Mouse (Mus musculus) liver, embryonic 14.5 days (tissue): ENCODE data around the gene Slc25a23. TPM values are rescaled to one million over a fixed set of nuclear protein-coding genes. Genes with fewer than 3 reads are reported as not detected.
"Not testable (repeated sequence)": the region's sequence is repeated elsewhere in the genome, so short reads cannot be mapped to it uniquely, and the experiment has no call there.

ENCODE experiments used
- ATAC-seq: fragments of 200-750 bp; cut with Nextera tagmentation; 2 replicates; pipeline ENCODE4 v1.8.0; 2017; ENCODE audit warnings: moderate number of reproducible peaks, mild to moderate bottlenecking, moderate library complexity; ENCODE audit not compliant: insufficient read depth
- DNase-seq, 3 experiments: peaks; one replicate each; pipeline ENCODE4 v3.0.0-alpha.2; 2012 to 2013; ENCODE audit warnings: low read depth in 3 of 3, low spot score in 3 of 3
- H3K27ac ChIP-seq: fragments of 300-500 bp; sonication (generic); 2 replicates; pipeline ENCODE4 v1.5.1; 2014; ENCODE audit warnings: moderate library complexity, mild to moderate bottlenecking, control low read depth, inconsistent platforms
- H3K27me3 ChIP-seq: fragments of 300-500 bp; sonication (generic); 2 replicates; pipeline ENCODE4 v1.6.1; 2014; ENCODE audit warnings: mild to moderate bottlenecking, low read length, moderate library complexity; ENCODE audit not compliant: control insufficient read depth, insufficient read depth
- H3K36me3 ChIP-seq: fragments of 300-500 bp; sonication (generic); replicated peaks from 2 replicates; pipeline ENCODE4 v1.6.1; 2014; ENCODE audit warnings: low read depth; ENCODE audit not compliant: control insufficient read depth, insufficient read depth
- H3K4me1 ChIP-seq, 2 experiments: fragments of 200-500 bp in 1 of 2; fragments of 300-500 bp in 1 of 2; sonication (generic) in 1 of 2; replicated peaks; 2 replicates each; pipeline ENCODE4 v1.6.1; 2012 to 2014; ENCODE audit warnings: antibody characterized with exemption in 1 of 2, inconsistent platforms in 1 of 2, low read length in 1 of 2; ENCODE audit not compliant: control insufficient read depth in 2 of 2, insufficient read depth in 2 of 2
- H3K4me2 ChIP-seq: fragments of 300-500 bp; sonication (generic); 2 replicates; pipeline ENCODE4 v1.6.1; 2014; ENCODE audit warnings: low read depth, mild to moderate bottlenecking, control low read depth, moderate library complexity
- H3K4me3 ChIP-seq, 2 experiments: fragments of 200-500 bp in 1 of 2; fragments of 300-500 bp in 1 of 2; sonication (generic) in 1 of 2; 2 replicates each; pipeline ENCODE4 v1.5.1; 2012 to 2014; ENCODE audit warnings: low read depth in 2 of 2, low read length in 2 of 2, mild to moderate bottlenecking in 2 of 2, control low read depth in 1 of 2, inconsistent platforms in 1 of 2, moderate library complexity in 1 of 2; ENCODE audit not compliant: insufficient read depth in 1 of 2
- H3K9ac ChIP-seq: fragments of 300-500 bp; sonication (generic); replicated peaks from 2 replicates; pipeline ENCODE4 v1.6.1; 2014; ENCODE audit warnings: mild to moderate bottlenecking, control low read depth, moderate library complexity
- H3K9me3 ChIP-seq: fragments of 300-500 bp; sonication (generic); 2 replicates; pipeline ENCODE4 v1.6.1; 2016; ENCODE audit warnings: low read length, mixed read lengths; ENCODE audit not compliant: control insufficient read depth
- CTCF ChIP-seq: IDR thresholded peaks from 2 replicates; pipeline ENCODE4 v1.5.1; 2016; ENCODE audit warnings: antibody characterized with exemption, low read depth, control low read depth
- EP300 ChIP-seq: IDR thresholded peaks from 2 replicates; pipeline ENCODE4 v1.6.1; 2016; ENCODE audit warnings: antibody characterized with exemption, low read depth
- WGBS: fragments of 180-500 bp; shearing (Covaris S2); extraction: QIAGEN DNeasy Blood & Tissue Kit; methylation state at CpG from one replicate; pipeline ENCODE4 v1.1.7; 2014; ENCODE audit not compliant: insufficient replicate concordance; 5-methylcytosine and 5-hydroxymethylcytosine counted together
- polyA plus RNA-seq, 2 experiments: library from polyadenylated mRNA; depleted of rRNA in 1 of 2; stranded (reverse) in 1 of 2; unstranded in 1 of 2; fragments of >200 nt; fragmentation: Nextera tagmentation in 1 of 2; extraction: Ambion mirVana in 1 of 2; gene quantifications; 2 replicates each; pipeline versions ENCODE4 v1.2.1 to v1.2.3; 2012 to 2014

Gene Slc25a23
- polyA plus RNA-seq, 2 experiments = 4.7 to 8.8 TPM

DNA sequence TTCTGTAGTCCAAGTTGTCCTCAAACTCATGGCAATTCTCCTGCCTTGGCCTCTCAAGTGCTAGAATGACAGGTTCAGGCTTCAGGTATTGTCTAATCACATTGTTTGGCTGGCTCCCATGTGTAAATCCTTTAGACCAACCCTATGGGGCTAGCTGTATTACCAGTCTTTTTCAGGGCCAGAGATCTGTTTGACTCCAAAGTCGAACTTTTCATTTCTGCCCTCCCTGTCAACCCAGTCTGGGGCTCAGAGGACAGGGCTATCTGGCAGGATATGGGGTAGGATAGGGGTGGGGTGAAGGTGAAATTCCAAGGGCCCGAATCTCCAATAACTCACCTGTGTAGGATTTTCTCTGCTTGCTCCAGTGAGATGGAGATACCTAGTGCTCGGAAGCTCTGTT lies 3.4 kb downstream of the Slc25a23 start:
- H3K4me3 ChIP-seq = no peak overlapping the region
- peaks cover 5 to 6% of the 10 kb centered on the region in 2 experiments; a peak in 3 of 4 replicates for H3K4me1 ChIP-seq
- ATAC-seq (no peak), DNase-seq (no peak)
- WGBS = 54% methylated on average over 3 of the region's 3 CpGs
- no peaks in the 10 kb centered on the region for H3K36me3 ChIP-seq
- no peak overlapping the region for H3K4me2 ChIP-seq
- peaks cover 11% of the 10 kb centered on the region for H3K27me3 ChIP-seq
- no peaks in the 10 kb centered on the region for H3K9me3 ChIP-seq
- no peak overlapping the region for H3K9ac ChIP-seq
- no peak overlapping the region for H3K27ac ChIP-seq
- TF ChIP-seq EP300 (no peak), CTCF (no peak)

- not testable (repeated sequence) for H3K36me3 ChIP-seq, H3K9ac ChIP-seq, H3K4me3 ChIP-seq, H3K27me3 ChIP-seq, H3K4me2 ChIP-seq, H3K4me1 ChIP-seq, H3K27ac ChIP-seq, DNase-seq, ATAC-seq, H3K9me3 ChIP-seq
- TF ChIP-seq CTCF = peak; percentile 50
- WGBS = 52% methylated on average over 4 of the region's 4 CpGs
These were observed 8.0 kb downstream of the Slc25a23 start for GRCm38 (mm10) chr17:57051679-57052078.

DNA sequence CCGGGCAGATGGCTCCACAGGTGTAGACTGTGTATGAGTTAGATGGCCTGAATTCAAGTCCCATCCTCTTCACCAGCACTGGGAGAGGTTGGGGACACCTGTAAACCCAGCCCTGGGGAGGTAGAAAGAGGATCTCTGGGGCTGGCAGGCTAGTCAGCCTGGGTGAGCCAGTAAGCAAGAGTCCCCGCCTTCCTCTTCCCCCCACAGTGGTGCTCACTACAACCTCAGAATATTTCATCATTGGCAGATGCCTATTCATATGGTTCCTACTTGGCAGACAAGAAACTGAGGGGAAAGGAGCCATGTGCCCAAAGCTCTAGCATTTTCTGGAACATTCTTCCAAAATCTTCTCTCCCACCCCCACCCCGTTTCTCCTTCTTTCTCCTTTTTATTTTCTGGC lies 10.8 kb downstream of the Slc25a23 start:
- no peak for DNase-seq
- H3K4me3 ChIP-seq = no peak overlapping the region
- 70% methylated on average over 3 of the region's 3 CpGs for WGBS
- H3K9ac ChIP-seq = no peak overlapping the region
- H3K4me1 ChIP-seq = no peaks in the 10 kb centered on the region
- H3K4me2 ChIP-seq = no peak overlapping the region
- no peak for ATAC-seq
- no peaks in the 10 kb centered on the region for H3K27me3 ChIP-seq
- H3K27ac ChIP-seq = no peak overlapping the region
- no peaks in the 10 kb centered on the region for H3K36me3 ChIP-seq
- H3K9me3 ChIP-seq = no peaks in the 10 kb centered on the region
- no peak for TF ChIP-seq CTCF
- no peak for TF ChIP-seq EP300

- no peaks in the 10 kb centered on the region for H3K27me3 ChIP-seq
- no peak overlapping the region for H3K4me2 ChIP-seq
- TF ChIP-seq CTCF = no peak
- TF ChIP-seq EP300 = no peak
- no peaks in the 10 kb centered on the region for H3K4me1 ChIP-seq
- H3K9me3 ChIP-seq = no peaks in the 10 kb centered on the region
- WGBS = 38% methylated on average over 5 of the region's 5 CpGs
- DNase-seq (no peak), ATAC-seq (no peak)
- no peak overlapping the region for H3K9ac ChIP-seq
- H3K4me3 ChIP-seq = no peak overlapping the region
- no peak overlapping the region for H3K27ac ChIP-seq
- no peaks in the 10 kb centered on the region for H3K36me3 ChIP-seq
These were observed 12.3 kb downstream of the Slc25a23 start for GRCm38 (mm10) chr17:57047406-57047805.

GRCm38 (mm10) chr17:57041554-57041953 lies 18.1 kb downstream of the Slc25a23 start, which contains the start of gene Slc25a41:
Gene Slc25a41, minus strand, starts transcription at chr17:57041654.
- Histone ChIP-seq H3K4me1 (no peaks in the 10 kb centered on the region), H3K27ac (no peak within 1 kb of the TSS), H3K27me3 (no peaks in the 10 kb centered on the region), H3K36me3 (no peaks in the 10 kb centered on the region), H3K4me3 (no peak within 1 kb of the TSS), H3K4me2 (no peak within 1 kb of the TSS), H3K9me3 (no peaks in the 10 kb centered on the region), H3K9ac (no peak within 1 kb of the TSS)
- DNase-seq (no peak), ATAC-seq (no peak)
- WGBS = 50% methylated on average over 8 of the region's 8 CpGs
- TF ChIP-seq CTCF (no peak), EP300 (no peak)
